Mouse (Mus musculus) midbrain, embryonic 14.5 days (tissue): ENCODE measurements around the gene Ppp4c. TPM values are rescaled to one million over a fixed set of nuclear protein-coding genes. Genes with fewer than 3 reads are reported as not detected.
A peak's percentile ranks its signal among the peaks of the same experiment; 100 is the strongest.

Experiments
- ATAC-seq: fragments of 200-750 bp; cut with Nextera tagmentation; 2 replicates; pipeline ENCODE4 v1.8.0; 2017; ENCODE audit warnings: moderate number of reproducible peaks, moderate library complexity; ENCODE audit not compliant: low FRiP score, low TSS enrichment
- DNase-seq: peaks from one replicate; pipeline ENCODE4 v3.0.0-alpha.2; 2015
- H3K27ac ChIP-seq: fragments of 300-500 bp; sonication (generic); replicated peaks from 2 replicates; pipeline ENCODE4 v1.5.1; 2014; ENCODE audit warnings: mild to moderate bottlenecking, low read depth, low read length, moderate library complexity
- H3K27me3 ChIP-seq: fragments of 300-500 bp; sonication (generic); 2 replicates; pipeline ENCODE4 v1.6.1; 2014; ENCODE audit warnings: low read length, control low read depth, mixed read lengths; ENCODE audit not compliant: control insufficient read depth, insufficient read depth
- H3K36me3 ChIP-seq: fragments of 300-500 bp; sonication (generic); 2 replicates; pipeline ENCODE4 v1.6.1; 2014; ENCODE audit warnings: low read length, control low read depth; ENCODE audit not compliant: control insufficient read depth, insufficient read depth
- H3K4me1 ChIP-seq: fragments of 300-500 bp; sonication (generic); 2 replicates; pipeline ENCODE4 v1.6.1; 2014; ENCODE audit warnings: mild to moderate bottlenecking, antibody characterized with exemption, low read length, control low read depth; ENCODE audit not compliant: control insufficient read depth, insufficient read depth
- H3K4me2 ChIP-seq: fragments of 300-500 bp; sonication (generic); 2 replicates; pipeline ENCODE4 v1.6.1; 2014; ENCODE audit warnings: mild to moderate bottlenecking, low read length, moderate library complexity
- H3K4me3 ChIP-seq: fragments of 300-500 bp; sonication (generic); replicated peaks from 2 replicates; pipeline ENCODE4 v1.5.1; 2014; ENCODE audit warnings: low read depth, low read length
- H3K9ac ChIP-seq: fragments of 300-500 bp; sonication (generic); replicated peaks from 2 replicates; pipeline ENCODE4 v1.6.1; 2014; ENCODE audit warnings: mild to moderate bottlenecking, low read length, moderate library complexity
- H3K9me3 ChIP-seq: fragments of 300-500 bp; sonication (generic); 2 replicates; pipeline ENCODE4 v1.6.1; 2016; ENCODE audit warnings: low read length, control low read depth, mixed read lengths; ENCODE audit not compliant: control insufficient read depth
- WGBS: fragments of 180-500 bp; shearing (Covaris S2); extraction: QIAGEN DNeasy Blood & Tissue Kit; methylation state at CpG from one replicate; pipeline ENCODE4 v1.1.7; 2014; 5-methylcytosine and 5-hydroxymethylcytosine counted together
- polyA plus RNA-seq: library from polyadenylated mRNA; unstranded; fragments of >200 nt; fragmentation: Nextera tagmentation; extraction: Ambion mirVana; gene quantifications from 2 replicates; pipeline ENCODE4 v1.2.1, GENCODE M21; 2014

The Ppp4c gene
- polyA plus RNA-seq, 1 experiment from 2014 or later: 212 TPM

GRCm38 (mm10) chr7:126792721-126793443 lies 586 bp upstream of the Ppp4c start:
- Histone ChIP-seq H3K9ac (peak overlapping the region; percentile 83; the same call in 1 of the 2 replicates), H3K4me2 (peak overlapping the region; percentile 70), H3K9me3 (no peaks in the 10 kb centered on the region), H3K27me3 (no peaks in the 10 kb centered on the region), H3K4me3 (peak overlapping the region; percentile 97), H3K4me1 (peaks cover 25% of the 10 kb centered on the region), H3K27ac (peak overlapping the region; percentile 92), H3K36me3 (peaks cover 56% of the 10 kb centered on the region)
- ATAC-seq (no peak), DNase-seq (no peak)
- 25% methylated on average over 11 of the region's 11 CpGs for WGBS

- no peak overlapping the region for H3K9ac ChIP-seq
- H3K4me1 ChIP-seq: peaks cover 14% of the 10 kb centered on the region
- WGBS: 94% methylated on average over 4 of the region's 4 CpGs
- H3K4me2 ChIP-seq: no peak overlapping the region
- no peak overlapping the region for H3K4me3 ChIP-seq
- H3K9me3 ChIP-seq: no peaks in the 10 kb centered on the region
- no peaks in the 10 kb centered on the region for H3K27me3 ChIP-seq
- peaks cover 65% of the 10 kb centered on the region for H3K36me3 ChIP-seq
- H3K27ac ChIP-seq: no peak overlapping the region
- no peak for DNase-seq
- ATAC-seq: no peak
Measured at GRCm38 (mm10) chr7:126789141-126789540, 3.2 kb downstream of the Ppp4c start.

- Histone ChIP-seq H3K27ac (no peak overlapping the region), H3K4me2 (no peak overlapping the region), H3K4me1 (peaks cover 7% of the 10 kb centered on the region), H3K4me3 (no peak overlapping the region), H3K27me3 (no peaks in the 10 kb centered on the region), H3K9me3 (no peaks in the 10 kb centered on the region), H3K36me3 (peaks cover 65% of the 10 kb centered on the region), H3K9ac (no peak overlapping the region)
- ATAC-seq (no peak), DNase-seq (no peak)
- WGBS: 93% methylated on average over 14 of the region's 14 CpGs
Measured at GRCm38 (mm10) chr7:126786142-126786541, 6.2 kb downstream of the Ppp4c start.

GRCm38 (mm10) chr7:126785056-126785455 lies 7.2 kb downstream of the Ppp4c start:
- no peaks in the 10 kb centered on the region for H3K9me3 ChIP-seq
- DNase-seq (no peak), ATAC-seq (no peak)
- no peak overlapping the region for H3K27ac ChIP-seq
- no peak overlapping the region for H3K4me3 ChIP-seq
- 93% methylated on average over 4 of the region's 4 CpGs for WGBS
- no peak overlapping the region for H3K4me2 ChIP-seq
- peaks cover 63% of the 10 kb centered on the region for H3K36me3 ChIP-seq
- no peak overlapping the region for H3K9ac ChIP-seq
- H3K27me3 ChIP-seq: no peaks in the 10 kb centered on the region
- H3K4me1 ChIP-seq: peaks cover 9% of the 10 kb centered on the region

- Histone ChIP-seq H3K4me3 (no peak overlapping the region), H3K9ac (no peak overlapping the region), H3K27ac (no peak overlapping the region), H3K36me3 (peaks cover 57% of the 10 kb centered on the region), H3K4me1 (peaks cover 15% of the 10 kb centered on the region), H3K27me3 (no peaks in the 10 kb centered on the region), H3K4me2 (no peak overlapping the region), H3K9me3 (no peaks in the 10 kb centered on the region)
- DNase-seq (no peak), ATAC-seq (no peak)
- 91% methylated on average over 7 of the region's 7 CpGs for WGBS
Measured at GRCm38 (mm10) chr7:126784469-126784868, 7.8 kb downstream of the Ppp4c start.

GRCm38 (mm10) chr7:126782693-126783092 lies 9.6 kb downstream of the Ppp4c start:
- Histone ChIP-seq H3K36me3 (peaks cover 47% of the 10 kb centered on the region), H3K9ac (no peak overlapping the region), H3K27me3 (no peaks in the 10 kb centered on the region), H3K27ac (no peak overlapping the region), H3K4me2 (no peak overlapping the region), H3K9me3 (no peaks in the 10 kb centered on the region), H3K4me3 (no peak overlapping the region), H3K4me1 (peaks cover 22% of the 10 kb centered on the region)
- ATAC-seq: no peak
- 88% methylated on average over 13 of the region's 13 CpGs for WGBS
- DNase-seq: no peak

GRCm38 (mm10) chr7:126781661-126782370 lies 10.5 kb downstream of the Ppp4c start:
- Histone ChIP-seq H3K27me3 (no peaks in the 10 kb centered on the region), H3K27ac (no peak overlapping the region), H3K4me2 (peak overlapping the region; percentile 83), H3K4me3 (no peak overlapping the region), H3K9me3 (no peaks in the 10 kb centered on the region), H3K4me1 (peaks cover 27% of the 10 kb centered on the region), H3K36me3 (peaks cover 38% of the 10 kb centered on the region), H3K9ac (peak overlapping the region; percentile 24)
- WGBS: 44% methylated on average over 11 of the region's 11 CpGs
- ATAC-seq (no peak), DNase-seq (no peak)

- Histone ChIP-seq H3K36me3 (peaks cover 31% of the 10 kb centered on the region), H3K4me1 (peaks cover 31% of the 10 kb centered on the region), H3K4me3 (peak within 1 kb of the TSS; percentile 42), H3K27ac (peak within 1 kb of the TSS; percentile 83), H3K9ac (peak within 1 kb of the TSS; percentile 34), H3K9me3 (no peaks in the 10 kb centered on the region), H3K27me3 (no peaks in the 10 kb centered on the region), H3K4me2 (peak within 1 kb of the TSS; percentile 83)
- peak; percentile 2; the same call in 1 of the 2 replicates for ATAC-seq
- DNase-seq: no peak
- 6% methylated on average over 22 of the region's 22 CpGs for WGBS
Measured at GRCm38 (mm10) chr7:126780971-126781635, 11.2 kb downstream of the Ppp4c start, which contains the start of gene Tbx6. Tbx6 (plus strand) TSS chr7:126781483.
